Mouse (Mus musculus): ENCODE results near the gene Zfp937.
"Not testable (repeated sequence)": the region's sequence is repeated elsewhere in the genome, so short reads cannot be mapped to it uniquely, and the experiment has no call there.

DNA sequence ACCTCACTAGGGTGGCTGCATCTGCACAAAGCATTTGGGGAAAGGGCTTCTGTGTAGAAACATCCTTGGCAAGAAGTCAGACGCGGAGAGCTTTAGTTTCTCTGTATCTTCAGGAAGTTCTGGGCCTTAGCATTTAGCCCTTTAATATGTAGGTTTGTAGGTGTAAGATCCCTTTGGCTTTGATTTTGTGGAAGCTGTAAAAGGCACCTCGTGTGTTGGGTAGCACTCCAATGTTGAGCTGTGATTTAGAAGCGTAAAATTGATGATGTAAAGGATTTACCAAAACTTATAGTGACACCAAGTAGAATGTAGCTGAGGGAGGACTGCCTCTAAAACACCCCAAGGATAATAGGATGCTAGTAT lies 471 bp downstream of the Zfp937 start:
- not testable (repeated sequence) for TF ChIP-seq MAFK (IDR thresholded peaks at IDR 0.05; ENCODE audit: insufficient read depth, low read depth, low read length); ZC3H11A (IDR thresholded peaks at IDR 0.05; ENCODE audit: borderline replicate concordance, low read depth, low read length); ZNF384 (IDR thresholded peaks at IDR 0.05; ENCODE audit: low read depth, low read length); CHD2 (IDR thresholded peaks at IDR 0.05; ENCODE audit: low read depth, low read length)

All from ES-E14 (cell line).